Mouse (Mus musculus): ENCODE data around the gene Psmg1. TPM values are rescaled to one million over a fixed set of nuclear protein-coding genes. Genes with fewer than 3 reads are reported as not detected.

Gene Psmg1
- polyA plus RNA-seq, 1 experiment from 2014 or later: 72.2 TPM

DNA sequence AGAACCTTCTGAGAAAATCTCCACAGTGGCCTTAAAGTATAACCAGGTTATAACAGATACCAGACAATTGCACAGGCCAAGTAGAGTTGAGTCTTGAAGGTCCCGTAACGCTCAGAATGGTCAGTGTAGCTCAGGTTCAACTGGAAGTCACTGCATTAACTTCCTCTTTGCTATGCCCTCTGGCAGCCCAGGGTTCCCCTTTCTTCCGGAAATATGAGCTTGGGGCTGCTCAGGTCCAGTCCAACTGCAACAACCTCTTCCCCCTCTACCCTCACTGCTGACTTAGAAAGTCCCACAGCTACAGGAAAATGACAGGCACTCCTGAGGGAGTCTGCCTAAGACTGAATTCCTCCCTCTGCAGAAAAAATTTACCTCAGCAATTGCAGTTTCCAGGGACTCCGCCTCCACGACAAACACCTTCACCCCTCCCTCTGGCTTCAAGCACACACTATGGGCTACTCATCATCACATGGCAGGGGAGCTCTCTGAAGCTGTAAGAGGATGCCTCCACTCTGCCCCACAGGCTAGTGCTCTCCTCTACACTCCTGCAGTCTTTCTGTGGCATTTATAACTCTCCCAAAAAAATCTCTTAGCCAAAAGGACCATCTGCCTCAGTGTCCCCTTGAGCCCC is 34.9 kb downstream of the Psmg1 start:
- Histone ChIP-seq H3K4me3 (replicated peaks) (no peak overlapping the region), H3K27me3 (no peaks in the 10 kb centered on the region), H3K27ac (no peak overlapping the region), H3K9ac (no peak overlapping the region), H3K4me1 (no peaks in the 10 kb centered on the region), H3K4me2 (no peak overlapping the region), H3K36me3 (replicated peaks) (no peaks in the 10 kb centered on the region), H3K9me3 (no peaks in the 10 kb centered on the region)
- 89% methylated on average over 5 of the region's 5 CpGs for WGBS
- no peak for ATAC-seq (ENCODE audit: low FRiP score)

DNA sequence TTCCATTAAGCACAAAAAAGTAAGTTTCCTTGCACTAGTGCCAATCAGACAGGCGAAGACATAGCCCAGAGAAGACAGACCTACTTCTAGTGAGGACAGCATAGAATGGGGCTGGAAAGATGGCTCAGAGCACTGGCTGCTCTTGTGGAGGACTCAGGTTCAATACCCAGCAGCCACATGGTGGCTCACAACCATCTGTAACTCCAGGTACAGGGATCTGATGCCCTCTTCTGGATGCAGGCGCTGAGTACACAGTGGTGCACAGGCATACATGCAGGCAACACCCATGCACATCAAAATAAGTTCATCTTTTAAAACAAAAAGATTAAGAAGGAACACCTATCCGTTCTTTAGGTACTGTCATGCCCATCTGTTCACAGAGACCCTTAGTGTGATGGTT is 36.4 kb downstream of the Psmg1 start:
- no peaks in the 10 kb centered on the region for H3K9me3 ChIP-seq
- H3K4me1 ChIP-seq: no peaks in the 10 kb centered on the region
- no peak overlapping the region for H3K27ac ChIP-seq
- H3K36me3 ChIP-seq (replicated peaks): no peaks in the 10 kb centered on the region
- 84% methylated on average over 3 of the region's 3 CpGs for WGBS
- H3K27me3 ChIP-seq: no peaks in the 10 kb centered on the region
- H3K4me3 ChIP-seq (replicated peaks): no peak overlapping the region
- no peak overlapping the region for H3K9ac ChIP-seq
- ATAC-seq (ENCODE audit: low FRiP score): no peak
- H3K4me2 ChIP-seq: no peak overlapping the region

DNA sequence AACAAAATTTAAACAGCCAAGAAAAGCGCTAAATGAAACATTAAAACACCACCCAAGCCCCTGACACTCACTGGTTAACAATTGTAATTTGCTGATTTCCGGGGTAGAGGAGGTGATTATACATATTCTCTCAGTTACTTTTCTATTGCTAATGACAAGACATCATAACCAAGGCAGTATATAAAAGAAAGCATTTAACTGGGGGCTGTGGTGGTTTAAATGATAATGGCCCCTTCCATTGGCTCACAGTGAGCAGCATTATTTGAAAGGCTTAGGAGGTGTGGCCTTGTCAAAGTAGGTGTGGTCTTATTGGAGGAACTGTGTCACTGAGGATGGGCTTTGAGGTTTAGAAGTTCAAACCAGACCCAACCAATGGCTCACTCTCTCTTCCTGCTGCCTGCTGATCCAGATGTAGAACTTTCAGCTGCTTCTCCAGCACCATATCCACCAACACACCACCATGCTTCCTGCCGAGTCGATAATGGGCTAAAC is 37.6 kb downstream of the Psmg1 start:
- no peak overlapping the region for H3K4me3 ChIP-seq (replicated peaks)
- no peak overlapping the region for H3K27ac ChIP-seq
- 93% methylated on average over 4 of the region's 4 CpGs for WGBS
- no peak for ATAC-seq (ENCODE audit: low FRiP score)
- no peak overlapping the region for H3K4me2 ChIP-seq
- no peak overlapping the region for H3K9ac ChIP-seq
- no peaks in the 10 kb centered on the region for H3K4me1 ChIP-seq
- no peaks in the 10 kb centered on the region for H3K36me3 ChIP-seq (replicated peaks)
- H3K9me3 ChIP-seq: no peaks in the 10 kb centered on the region
- H3K27me3 ChIP-seq: no peaks in the 10 kb centered on the region; the same call in 1 of the 2 replicates

DNA sequence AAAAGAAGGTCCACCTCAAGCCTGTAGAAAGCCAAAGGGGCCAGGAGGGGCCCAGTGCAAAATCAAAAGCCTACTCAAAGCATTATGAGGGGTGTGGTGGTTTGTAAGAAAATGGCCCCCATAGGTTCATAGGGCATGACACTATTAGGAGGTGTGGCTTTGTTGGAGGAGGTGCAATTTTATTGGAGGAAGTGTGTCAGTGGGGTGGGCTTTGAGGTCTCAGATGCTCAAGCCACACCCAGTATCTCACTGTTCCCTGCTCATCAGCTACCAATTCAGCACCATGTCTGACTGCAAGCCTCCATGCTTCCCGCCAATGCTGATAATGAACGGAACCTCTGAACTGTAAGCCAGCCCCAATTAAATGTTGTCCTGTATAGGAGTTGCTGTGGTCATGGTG is 39.3 kb downstream of the Psmg1 start:
- Histone ChIP-seq H3K4me1 (no peaks in the 10 kb centered on the region), H3K9ac (no peak overlapping the region), H3K4me2 (no peak overlapping the region), H3K36me3 (replicated peaks) (no peaks in the 10 kb centered on the region), H3K27ac (no peak overlapping the region), H3K9me3 (no peaks in the 10 kb centered on the region), H3K4me3 (replicated peaks) (no peak overlapping the region), H3K27me3 (no peaks in the 10 kb centered on the region; the same call in 1 of the 2 replicates)
- no peak for ATAC-seq (ENCODE audit: low FRiP score)
- 98% methylated on average over 2 of the region's 2 CpGs for whole genome bisulfite sequencing

- Histone ChIP-seq H3K9me3 (no peaks in the 10 kb centered on the region), H3K4me1 (no peaks in the 10 kb centered on the region), H3K9ac (no peak overlapping the region), H3K27me3 (peaks cover 9% of the 10 kb centered on the region; the same call in 1 of the 2 replicates), H3K27ac (no peak overlapping the region), H3K4me3 (replicated peaks) (no peak overlapping the region), H3K4me2 (no peak overlapping the region), H3K36me3 (replicated peaks) (no peaks in the 10 kb centered on the region)
- 0 out of 2 replicates have a peak, but pooled peaks have one; percentile 36 for ATAC-seq (ENCODE audit: low FRiP score)
- WGBS: 26% methylated on average over 20 of the region's 20 CpGs
These were observed 45.1 kb downstream of the Psmg1 start for GRCm38 (mm10) chr16:95945389-95946311.

- Histone ChIP-seq H3K27ac (no peak overlapping the region), H3K9ac (no peak overlapping the region)
These were observed 47.6 kb downstream of the Psmg1 start for GRCm38 (mm10) chr16:95943186-95943585.

GRCm38 (mm10) chr16:95941575-95941974 is 49.2 kb downstream of the Psmg1 start:
- Histone ChIP-seq H3K4me3 (replicated peaks) (no peak overlapping the region), H3K27ac (no peak overlapping the region), H3K9ac (no peak overlapping the region), H3K27me3 (0 out of 2 replicates have a peak, but pooled peaks cover 9% of the 10 kb centered on the region), H3K4me2 (no peak overlapping the region), H3K36me3 (replicated peaks) (no peaks in the 10 kb centered on the region), H3K4me1 (no peaks in the 10 kb centered on the region), H3K9me3 (0 out of 2 replicates have a peak, but pooled peaks cover 8% of the 10 kb centered on the region)
- 85% methylated on average over 5 of the region's 5 CpGs for WGBS
- no peak for ATAC-seq (ENCODE audit: low FRiP score)

More at GRCm38 (mm10) chr16:95943186-95943585, 47.6 kb downstream of the Psmg1 start:
- Histone ChIP-seq H3K4me2 (no peak overlapping the region), H3K4me3 (replicated peaks) (no peak overlapping the region), H3K36me3 (replicated peaks) (no peaks in the 10 kb centered on the region), H3K27me3 (peaks cover 9% of the 10 kb centered on the region; the same call in 1 of the 2 replicates), H3K4me1 (no peaks in the 10 kb centered on the region), H3K9me3 (no peaks in the 10 kb centered on the region)
- no peak for ATAC-seq (ENCODE audit: low FRiP score)
- 79% methylated on average over 6 of the region's 6 CpGs for WGBS

GRCm38 (mm10) chr16:95935495-95935961 is 55.2 kb downstream of the Psmg1 start:
- Histone ChIP-seq H3K4me3 (replicated peaks) (no peak overlapping the region), H3K27me3 (no peaks in the 10 kb centered on the region), H3K9me3 (0 out of 2 replicates have a peak, but pooled peaks cover 8% of the 10 kb centered on the region), H3K27ac (no peak overlapping the region), H3K4me2 (no peak overlapping the region), H3K36me3 (replicated peaks) (no peaks in the 10 kb centered on the region), H3K4me1 (peaks cover 3% of the 10 kb centered on the region; the same call in 1 of the 2 replicates), H3K9ac (no peak overlapping the region)
- ATAC-seq (ENCODE audit: low FRiP score): no peak
- 65% methylated on average over 6 of the region's 6 CpGs for WGBS

DNA sequence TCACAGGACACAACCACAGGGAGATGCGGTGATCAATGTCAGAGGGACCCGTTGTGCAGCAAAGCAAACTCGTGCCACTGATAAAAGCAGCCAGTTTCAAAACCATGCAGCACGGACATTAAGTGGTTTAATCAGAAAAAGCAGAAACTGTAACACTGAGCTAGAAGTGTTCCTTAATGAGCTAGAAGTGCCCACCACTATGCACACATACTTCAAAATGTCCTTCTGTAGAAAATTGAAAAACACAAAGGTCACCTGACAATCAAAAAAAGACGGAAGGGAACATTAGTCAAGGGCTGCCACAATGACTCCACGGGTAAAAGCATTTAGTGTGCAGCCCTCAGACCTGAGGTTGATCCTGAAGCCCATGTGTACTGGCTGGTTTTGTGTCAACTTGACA is 57.9 kb downstream of the Psmg1 start:
- 70% methylated on average over 6 of the region's 6 CpGs for WGBS
- Histone ChIP-seq H3K27me3 (no peaks in the 10 kb centered on the region), H3K36me3 (replicated peaks) (no peaks in the 10 kb centered on the region), H3K4me2 (no peak overlapping the region), H3K9me3 (0 out of 2 replicates have a peak, but pooled peaks cover 6% of the 10 kb centered on the region), H3K4me1 (peaks cover 7% of the 10 kb centered on the region; the same call in 1 of the 2 replicates), H3K4me3 (replicated peaks) (no peak overlapping the region), H3K9ac (no peak overlapping the region), H3K27ac (no peak overlapping the region)
- no peak for ATAC-seq (ENCODE audit: low FRiP score)

- no peaks in the 10 kb centered on the region for H3K36me3 ChIP-seq (replicated peaks)
- H3K4me2 ChIP-seq: no peak overlapping the region
- H3K9ac ChIP-seq: no peak overlapping the region
- H3K4me3 ChIP-seq (replicated peaks): no peak overlapping the region
- H3K27ac ChIP-seq: no peak overlapping the region
- 90% methylated on average over 12 of the region's 12 CpGs for WGBS
- H3K4me1 ChIP-seq: peaks cover 7% of the 10 kb centered on the region; the same call in 1 of the 2 replicates
- no peaks in the 10 kb centered on the region for H3K27me3 ChIP-seq
- no peaks in the 10 kb centered on the region for H3K9me3 ChIP-seq
- ATAC-seq (ENCODE audit: low FRiP score): no peak
These were observed 59.3 kb downstream of the Psmg1 start for GRCm38 (mm10) chr16:95931509-95931908.
